Comparison of ENCODE assay signal across 9 mouse cellular contexts in genomic region chr2:119015604-119016180, GRCm38 (mm10). TPM values are rescaled to one million over a fixed set of nuclear protein-coding genes. Genes with fewer than 3 reads are reported as not detected.
DNase-seq lines count a peak whose midpoint lies in the region; ATAC-seq lines count a peak whose summit lies in the region.
"Had no signal": no experiment of that assay in that cellular context is flagged by ENCODE, and none has a peak within 500 bp of the region (broad histone marks: within the 10 kb centered on the region; RNA-seq: fewer than 3 reads in every experiment).

No protein-coding gene starts in this region.

- no peak overlapping the region for H3K27ac ChIP-seq in liver, embryonic 13.5 days
- H3K27ac ChIP-seq in forebrain, embryonic 16.5 days (ENCODE audit: low read length) = no peak overlapping the region
- H3K27ac ChIP-seq: embryonic facial prominence, embryonic 15.5 days had no signal

- H3K36me3 ChIP-seq in liver, embryonic 13.5 days = peaks cover 27% of the 10 kb centered on the region
- H3K36me3 ChIP-seq in forebrain, embryonic 16.5 days (ENCODE audit: control insufficient read depth, insufficient read depth) = peaks cover 5% of the 10 kb centered on the region

- peak; percentile 85 for ATAC-seq in cerebellum, adult (ENCODE audit: insufficient number of reproducible peaks, low FRiP score, low TSS enrichment)
- ATAC-seq in liver, embryonic 13.5 days (ENCODE audit: low read depth) = no peak
- ATAC-seq in forebrain, embryonic 16.5 days = no peak

- peak overlapping the region; percentile 18; the same call in 1 of the 2 replicates for H3K4me2 ChIP-seq in liver, embryonic 13.5 days
- no peak overlapping the region for H3K4me2 ChIP-seq in forebrain, embryonic 16.5 days (ENCODE audit: low read length)
- H3K4me2 ChIP-seq: embryonic facial prominence, embryonic 15.5 days had no signal

- H3K4me1 ChIP-seq in liver, embryonic 13.5 days (replicated peaks) = peaks cover 18% of the 10 kb centered on the region
- H3K4me1 ChIP-seq in forebrain, embryonic 16.5 days (replicated peaks; ENCODE audit: control insufficient read depth, insufficient read depth, low read length) = peaks cover 9% of the 10 kb centered on the region

- DNase-seq in cerebellum, postnatal 4 days (ENCODE audit: low spot score in 2 of 2) = no peak
- DNase-seq in adrenal gland, postnatal 36 days = peak; percentile 44 to 49
- DNase-seq in heart, adult 9 months (ENCODE audit: low spot score in 2 of 2) = peak; percentile 74
- no peak for DNase-seq in liver, embryonic 13.5 days
- no peak for DNase-seq in right cerebral cortex, postnatal 4 days
- DNase-seq in embryo, embryonic 10.5 days (ENCODE audit: low spot score) = no peak

- peaks cover 5% of the 10 kb centered on the region for H3K9me3 ChIP-seq in liver, embryonic 13.5 days (replicated peaks)
- H3K9me3 ChIP-seq in forebrain, embryonic 16.5 days (ENCODE audit: control insufficient read depth, low read length) = peaks cover 3% of the 10 kb centered on the region; the same call in 1 of the 2 replicates
- H3K9me3 ChIP-seq: embryonic facial prominence, embryonic 15.5 days had no signal

- no peak overlapping the region for H3K9ac ChIP-seq in liver, embryonic 13.5 days
- H3K9ac ChIP-seq in forebrain, embryonic 16.5 days (replicated peaks; ENCODE audit: low read depth, low read length) = no peak overlapping the region
- H3K9ac ChIP-seq: embryonic facial prominence, embryonic 15.5 days had no signal

- no peak overlapping the region for H3K4me3 ChIP-seq in liver, embryonic 13.5 days (replicated peaks)
- no peak overlapping the region for H3K4me3 ChIP-seq in forebrain, embryonic 16.5 days (replicated peaks; ENCODE audit: low read length)
- H3K4me3 ChIP-seq: embryonic facial prominence, embryonic 15.5 days had no signal

- 14% methylated on average over 12 of the region's 12 CpGs for WGBS in liver, embryonic 13.5 days (ENCODE audit: insufficient replicate concordance)
- 60% methylated on average over 12 of the region's 12 CpGs for WGBS in forebrain, embryonic 16.5 days

- no peaks in the 10 kb centered on the region for H3K27me3 ChIP-seq in liver, embryonic 13.5 days
- H3K27me3 ChIP-seq in forebrain, embryonic 16.5 days (replicated peaks; ENCODE audit: control insufficient read depth, insufficient read depth, low read length) = no peaks in the 10 kb centered on the region
- H3K27me3 ChIP-seq: embryonic facial prominence, embryonic 15.5 days had no signal

RNA-seq across cellular contexts. Expression of gene Ccdc32, which starts 13.5 kb away (rescaled TPM):
- 10 to 100 TPM; 16.7 to 18.8 TPM for total RNA-seq in adrenal gland, postnatal 36 days (2021)
- polyA plus RNA-seq in liver, embryonic 13.5 days (2015; fragmentation: Nextera tagmentation; extraction: Ambion mirVana) = 16.0 and 19.3 TPM in 2 replicates
- polyA plus RNA-seq in forebrain, embryonic 16.5 days (2015; fragmentation: Nextera tagmentation; extraction: Ambion mirVana) = 41.6 and 46.1 TPM in 2 replicates

RNA-seq across cellular contexts. Expression of gene Rpusd2, which starts 18.9 kb away (rescaled TPM):
- total RNA-seq in adrenal gland, postnatal 36 days (2021) = 1 to 10 TPM; 5.0 to 5.1 TPM
- 4.5 and 4.8 TPM in 2 replicates for polyA plus RNA-seq in liver, embryonic 13.5 days (2015; fragmentation: Nextera tagmentation; extraction: Ambion mirVana)
- polyA plus RNA-seq in forebrain, embryonic 16.5 days (2015; fragmentation: Nextera tagmentation; extraction: Ambion mirVana) = 5.0 and 5.1 TPM in 2 replicates

RNA-seq across cellular contexts. Expression of gene Knl1, which starts 31.2 kb away (rescaled TPM):
- total RNA-seq in adrenal gland, postnatal 36 days (2021) = 1 to 10 TPM; 2.1 to 2.4 TPM
- polyA plus RNA-seq in liver, embryonic 13.5 days (2015; fragmentation: Nextera tagmentation; extraction: Ambion mirVana) = 70.0 and 87.7 TPM in 2 replicates
- polyA plus RNA-seq in forebrain, embryonic 16.5 days (2015; fragmentation: Nextera tagmentation; extraction: Ambion mirVana) = 23.9 and 26.2 TPM in 2 replicates

Comparison
In these comparisons a context has a peak if more than half of its experiments do, and no peak if none do; other contexts are left out.
1. DNase-seq: peak in adrenal gland, postnatal 36 days (2 of 2) and heart, adult 9 months (2 of 2); none in cerebellum, postnatal 4 days (0 of 2), liver, embryonic 13.5 days (single experiment), right cerebral cortex, postnatal 4 days (single experiment) and embryo, embryonic 10.5 days (single experiment).